Mouse (Mus musculus) T-helper 17 cell (primary cell): ENCODE results near the gene Klhl12.
"Not testable (repeated sequence)": the region's sequence is repeated elsewhere in the genome, so short reads cannot be mapped to it uniquely, and the experiment has no call there.

Source experiments
- in situ Hi-C, 2 experiments: fragments of 300-600 bp; cut with MboI, MseI; formaldehyde crosslinking; loops; 1 replicate in 1 of 2; 2 replicates in 1 of 2; pipeline ENCODE4 v1.15.1; 2025; ENCODE audit warnings: high pct_unique_total_duplicates in 2 of 2

The Klhl12 gene

DNA sequence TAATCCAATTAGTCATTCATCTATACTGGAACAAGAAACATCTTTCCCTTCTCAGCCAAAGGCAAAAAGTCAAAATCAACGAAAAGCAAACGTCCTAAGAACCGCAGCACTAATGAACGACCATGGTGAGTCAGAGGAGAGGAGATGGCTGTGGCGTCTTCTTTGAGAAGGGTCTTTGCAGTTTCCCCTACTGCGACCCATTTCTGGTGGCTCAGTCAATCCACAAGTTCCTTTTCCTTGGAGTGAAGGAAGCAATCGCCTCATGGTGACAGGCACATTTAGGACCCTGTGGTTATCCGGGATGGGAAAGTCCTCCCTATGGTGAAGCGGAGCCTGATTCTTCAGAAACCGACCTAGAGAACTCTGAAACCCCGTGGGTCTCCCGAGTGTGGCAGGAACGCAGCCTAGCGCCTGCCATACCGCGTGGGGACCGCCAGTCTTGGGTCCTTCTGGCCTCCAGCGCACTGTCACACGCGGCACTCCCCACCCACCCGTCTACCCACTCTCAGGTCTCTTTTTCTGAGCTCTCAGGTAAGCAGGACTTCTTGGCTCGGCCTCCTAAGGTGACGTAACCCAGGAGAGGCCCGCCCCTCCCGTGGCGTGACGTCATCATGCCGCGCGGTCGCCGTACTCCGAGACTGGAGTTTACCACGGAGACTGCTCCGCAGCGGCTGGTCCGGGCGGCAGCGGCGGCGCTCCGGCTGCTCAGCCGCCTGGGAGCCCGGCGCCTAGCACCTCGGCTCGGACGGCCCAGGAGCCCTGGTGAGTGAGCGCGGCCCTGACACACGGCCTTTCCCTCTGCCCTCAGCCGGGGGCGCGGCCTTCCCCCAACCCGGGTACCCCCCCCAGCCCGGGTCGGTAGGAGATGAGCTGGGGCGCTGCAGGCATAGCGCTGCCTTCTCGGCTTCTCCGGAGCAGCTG lies at the start of gene Klhl12:
Klhl12 (plus strand) TSS at position 628 of the 921 bp plus-strand sequence.
- in situ Hi-C loops, result loop anchor here in 1 of 2 experiments (5.0 kb wide), 1 partner anchor 88 kb away; no protein-coding TSS in a partner anchor

- in situ Hi-C loops, result loop anchor here in 1 of 2 experiments (5.0 to 25.0 kb wide), 2 partner anchors 49 to 1756 kb away; no protein-coding TSS in a partner anchor
Observed at GRCm38 (mm10) chr1:134406414-134406771, 48.9 kb upstream of the Klhl12 start.

GRCm38 (mm10) chr1:134408080-134408479 lies 47.3 kb upstream of the Klhl12 start:
- in situ Hi-C loops, result loop anchor here in 1 of 2 experiments (5.0 to 25.0 kb wide), 2 partner anchors 51 to 1754 kb away; no protein-coding TSS in a partner anchor

- in situ Hi-C loops, result loop anchor here in 1 of 2 experiments (10.0 to 25.0 kb wide), 2 partner anchors 1277 to 1750 kb away; partner anchors contain the start of gene Ppp1r15b
Observed at GRCm38 (mm10) chr1:134411706-134412629, 43.4 kb upstream of the Klhl12 start.

DNA sequence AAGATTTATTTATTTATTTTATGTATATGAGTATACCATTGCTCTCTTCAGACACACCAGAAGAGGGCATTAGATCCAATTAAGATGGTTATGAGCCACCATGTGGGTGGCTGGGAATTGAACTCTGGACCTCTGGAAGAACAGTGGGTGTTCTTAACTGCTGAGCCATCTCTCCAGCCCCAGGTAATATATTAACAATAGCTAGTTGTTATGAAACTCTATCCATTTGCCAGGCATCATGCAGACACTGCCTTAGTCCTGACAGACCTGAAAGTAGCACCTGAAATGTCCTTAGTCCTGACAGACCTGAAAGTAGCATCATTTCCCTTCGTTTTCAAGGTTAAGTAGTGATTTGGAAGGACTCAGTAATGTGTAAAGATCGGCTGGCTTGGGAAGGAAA lies 41.3 kb upstream of the Klhl12 start:
- in situ Hi-C loops, result loop anchor here in 1 of 2 experiments (10.0 to 25.0 kb wide), 2 partner anchors 1279 to 1748 kb away; partner anchors contain the start of gene Ppp1r15b

- in situ Hi-C loops, result loop anchor here in 1 of 2 experiments (10.0 to 25.0 kb wide), 2 partner anchors 1280 to 1748 kb away; partner anchors contain the start of gene Ppp1r15b
Observed at GRCm38 (mm10) chr1:134414501-134415167, 40.7 kb upstream of the Klhl12 start.

DNA sequence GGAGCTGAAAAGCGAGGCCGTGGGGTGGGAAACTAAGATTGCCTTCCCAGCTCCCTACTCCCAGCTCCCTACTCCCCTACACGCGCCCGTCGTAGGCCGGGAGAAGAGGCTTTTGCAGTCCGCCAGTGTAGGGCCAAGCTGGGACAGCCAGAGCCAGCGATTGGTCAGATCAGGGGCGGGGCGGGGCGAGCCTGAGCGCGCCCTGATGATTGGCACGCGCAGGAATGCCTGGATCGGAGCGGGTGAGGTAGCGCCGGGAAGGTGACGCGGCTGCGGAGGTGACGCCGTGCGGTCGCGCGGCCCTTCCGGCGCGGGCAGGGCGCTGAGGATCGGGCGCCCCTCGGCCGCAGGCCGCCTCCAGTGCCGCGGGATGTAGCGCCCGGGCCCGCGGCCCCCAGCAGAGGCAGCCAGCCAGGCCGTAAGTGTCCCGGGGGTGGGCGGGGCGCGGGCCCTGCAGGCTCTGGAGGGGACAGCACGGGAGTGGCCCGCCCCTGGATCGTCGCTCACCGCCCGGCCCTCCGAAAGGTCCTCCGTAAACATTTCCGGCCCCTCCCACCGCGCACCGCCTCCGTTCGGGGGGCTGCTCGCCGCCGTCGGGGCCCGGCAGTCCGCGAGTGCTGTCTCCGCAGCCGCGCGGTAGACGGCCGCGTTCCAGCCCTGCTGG lies 40.0 kb upstream of the Klhl12 start, which contains the start of gene Adipor1:
Adipor1 (plus strand) TSS at position 211 of the 664 bp plus-strand sequence.
- in situ Hi-C loops, result loop anchor here in 1 of 2 experiments (10.0 to 25.0 kb wide), 2 partner anchors 1280 to 1747 kb away; partner anchors contain the start of gene Ppp1r15b

GRCm38 (mm10) chr1:134418414-134418975 lies 36.8 kb upstream of the Klhl12 start:
- in situ Hi-C loops, result loop anchor here in 1 of 2 experiments (10.0 to 25.0 kb wide), 2 partner anchors 1284 to 1744 kb away; partner anchors contain the start of gene Ppp1r15b

DNA sequence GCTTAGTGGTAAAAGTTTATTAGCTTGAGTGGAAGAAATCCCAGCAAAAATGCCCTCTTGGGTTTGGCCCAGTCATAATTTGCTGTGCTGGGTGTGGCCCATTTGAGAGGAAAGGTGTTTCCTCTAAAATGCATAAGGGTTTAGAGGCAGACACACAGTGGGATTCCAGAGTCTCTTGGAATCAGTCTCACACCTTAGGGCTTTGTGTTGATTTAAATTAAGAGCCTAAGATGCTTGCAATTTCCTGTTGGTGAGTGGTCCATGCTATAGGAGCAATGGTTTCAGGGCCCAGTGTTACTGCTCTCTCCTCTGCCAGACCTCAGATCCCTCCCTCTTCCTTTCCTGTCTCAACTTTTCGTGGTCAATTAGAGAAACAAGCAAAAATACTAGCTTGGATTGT lies 36.2 kb upstream of the Klhl12 start:
- in situ Hi-C loops, result loop anchor here in 1 of 2 experiments (10.0 to 25.0 kb wide), 2 partner anchors 1284 to 1743 kb away; partner anchors contain the start of gene Ppp1r15b

GRCm38 (mm10) chr1:134419751-134420458 lies 35.4 kb upstream of the Klhl12 start:
- in situ Hi-C loops, result loop anchor here in 1 of 2 experiments (10.0 to 25.0 kb wide), 2 partner anchors 1285 to 1742 kb away; partner anchors contain the start of gene Ppp1r15b

DNA sequence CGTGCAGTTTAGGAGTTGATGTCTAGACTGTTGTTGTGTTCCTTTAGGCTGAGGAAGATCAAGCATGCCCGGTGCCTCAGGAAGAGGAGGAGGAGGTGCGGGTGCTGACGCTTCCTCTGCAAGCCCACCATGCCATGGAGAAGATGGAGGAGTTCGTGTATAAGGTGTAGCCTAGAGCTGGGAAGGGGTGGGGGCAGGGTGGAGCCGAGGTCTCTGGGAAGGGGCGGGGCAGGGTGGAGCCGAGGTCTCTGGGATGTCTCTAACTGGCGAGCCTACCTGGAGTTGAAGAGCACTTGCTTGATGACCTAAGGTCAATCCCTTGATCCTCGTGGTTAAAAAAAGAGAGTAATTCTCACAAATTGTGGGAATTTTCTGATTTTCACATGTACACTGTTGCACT lies 31.4 kb upstream of the Klhl12 start:
- in situ Hi-C loops, result loop anchor here in 1 of 2 experiments (25.0 kb wide), 1 partner anchor 1738 kb away; no protein-coding TSS in a partner anchor

DNA sequence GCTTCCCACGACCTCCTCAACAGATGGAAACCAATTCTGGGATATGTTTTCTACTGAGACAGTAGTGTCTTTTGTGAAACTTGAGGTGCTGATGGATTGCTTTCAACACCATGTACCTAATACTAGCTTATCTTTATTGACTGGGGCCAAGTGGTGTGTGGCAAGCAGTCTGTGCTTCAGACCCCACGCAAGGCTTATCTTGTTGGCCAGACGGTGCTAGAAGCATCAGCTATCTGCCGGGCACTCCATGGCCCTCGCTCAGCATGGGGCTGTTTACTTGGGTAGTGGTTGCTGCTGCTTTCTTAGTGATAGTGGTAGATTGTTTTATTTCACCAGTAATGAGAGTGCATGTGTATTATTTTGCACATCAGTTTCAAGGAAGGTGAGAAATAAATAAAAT lies 29.0 kb upstream of the Klhl12 start:
- in situ Hi-C loops, result loop anchor here in 1 of 2 experiments (5.0 kb wide), 1 partner anchor 49 kb away; no protein-coding TSS in a partner anchor

GRCm38 (mm10) chr1:134433002-134433401 lies 22.3 kb upstream of the Klhl12 start:
- in situ Hi-C loops, result no loop called here

- in situ Hi-C loops, result no loop called here
Observed at GRCm38 (mm10) chr1:134433473-134433872, 21.9 kb upstream of the Klhl12 start.

- in situ Hi-C loops, result no loop called here
Observed at GRCm38 (mm10) chr1:134435414-134435813, 19.9 kb upstream of the Klhl12 start.

GRCm38 (mm10) chr1:134440437-134440836 lies 14.9 kb upstream of the Klhl12 start:
- in situ Hi-C loops, result no loop called here

- in situ Hi-C loops, result not testable (repeated sequence)
Observed at GRCm38 (mm10) chr1:134441737-134442136, 13.6 kb upstream of the Klhl12 start.

DNA sequence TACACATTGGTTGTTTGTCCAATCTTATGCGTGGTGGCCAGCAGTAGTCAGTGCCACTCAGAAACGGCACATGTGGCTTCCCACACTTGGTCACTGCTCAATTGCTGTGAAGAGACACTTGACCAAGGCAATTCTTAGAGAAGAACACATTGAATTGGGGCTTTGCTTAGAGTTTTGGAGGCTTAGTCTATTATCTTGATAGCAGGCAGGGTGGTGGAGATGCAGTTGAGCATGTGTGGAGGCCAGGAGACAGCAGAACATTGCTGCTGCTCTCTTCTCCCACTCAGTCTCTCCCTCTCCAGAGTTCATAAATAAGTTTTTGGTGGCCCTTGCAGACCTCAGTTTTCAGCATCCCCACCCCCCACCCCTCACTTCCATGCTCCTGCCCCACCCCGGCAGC lies 12.9 kb upstream of the Klhl12 start:
- in situ Hi-C loops, result no loop called here

- in situ Hi-C loops, result not testable (repeated sequence)
Observed at GRCm38 (mm10) chr1:134443288-134443687, 12.0 kb upstream of the Klhl12 start.
